ENCODE assay signal across 28 mouse cellular contexts in genomic region chr2:20831608-20832406, GRCm38 (mm10).
DNase-seq lines count a peak whose midpoint lies in the region; ATAC-seq and TF ChIP-seq lines count a peak whose summit lies in the region.
"Had no signal": no experiment of that assay in that cellular context is flagged by ENCODE, and none has a peak within 500 bp of the region (broad histone marks: within the 10 kb centered on the region; RNA-seq: fewer than 3 reads in every experiment).

No protein-coding gene starts in this region.

- H3K36me3 ChIP-seq in kidney, postnatal 0 days (ENCODE audit: insufficient read depth, low read length), result no peaks in the 10 kb centered on the region
- H3K36me3 ChIP-seq in embryonic facial prominence, embryonic 10.5 days (replicated peaks), result no peaks in the 10 kb centered on the region
- no peaks in the 10 kb centered on the region for H3K36me3 ChIP-seq in limb, embryonic 10.5 days
- no peaks in the 10 kb centered on the region for H3K36me3 ChIP-seq in limb, embryonic 14.5 days (ENCODE audit: control insufficient read depth, insufficient read depth, low read length)
- H3K36me3 ChIP-seq: embryonic facial prominence, embryonic 12.5 days; forebrain, embryonic 12.5 days; G1E; heart, embryonic 12.5 days; heart, embryonic 15.5 days had no signal

- no peaks in the 10 kb centered on the region for H3K27me3 ChIP-seq in kidney, postnatal 0 days (ENCODE audit: insufficient read depth, low read length)
- no peaks in the 10 kb centered on the region for H3K27me3 ChIP-seq in embryonic facial prominence, embryonic 10.5 days (replicated peaks; ENCODE audit: low read depth, poor library complexity, severe bottlenecking)
- no peaks in the 10 kb centered on the region for H3K27me3 ChIP-seq in limb, embryonic 10.5 days (ENCODE audit: low read depth, poor library complexity, severe bottlenecking)
- no peaks in the 10 kb centered on the region for H3K27me3 ChIP-seq in limb, embryonic 14.5 days (ENCODE audit: control insufficient read depth, insufficient read depth, low read length)
- H3K27me3 ChIP-seq: CH12.LX; embryonic facial prominence, embryonic 12.5 days; forebrain, embryonic 12.5 days; heart, embryonic 12.5 days; heart, embryonic 15.5 days; Patski had no signal

- WGBS in kidney, postnatal 0 days, result 67% methylated on average over 3 of the region's 3 CpGs
- WGBS in embryonic facial prominence, embryonic 10.5 days, result 82% methylated on average over 3 of the region's 3 CpGs
- 85% methylated on average over 3 of the region's 3 CpGs for WGBS in limb, embryonic 10.5 days
- 27% methylated on average over 3 of the region's 3 CpGs for WGBS in limb, embryonic 14.5 days

- H3K9me3 ChIP-seq in kidney, postnatal 0 days (replicated peaks; ENCODE audit: low read length), result no peaks in the 10 kb centered on the region
- no peaks in the 10 kb centered on the region for H3K9me3 ChIP-seq in embryonic facial prominence, embryonic 10.5 days
- H3K9me3 ChIP-seq in limb, embryonic 10.5 days (replicated peaks), result no peaks in the 10 kb centered on the region
- no peaks in the 10 kb centered on the region for H3K9me3 ChIP-seq in limb, embryonic 14.5 days (ENCODE audit: control insufficient read depth, low read length)
- H3K9me3 ChIP-seq: embryonic facial prominence, embryonic 12.5 days; forebrain, embryonic 12.5 days; G1E; heart, embryonic 12.5 days; heart, embryonic 15.5 days had no signal

- DNase-seq in kidney, postnatal 0 days (ENCODE audit: low spot score), result peak; percentile 46
- no peak for DNase-seq in kidney, adult 9 months
- peak; percentile 11 for DNase-seq in embryonic facial prominence, embryonic 10.5 days (ENCODE audit: low spot score)
- DNase-seq in limb, embryonic 10.5 days (ENCODE audit: low spot score), result peak; percentile 17
- DNase-seq in limb, embryonic 14.5 days (ENCODE audit: low spot score), result peak; percentile 60
- DNase-seq in retina, postnatal 1 day, result no peak
- no peak for DNase-seq in adrenal gland, postnatal 25 days
- DNase-seq: adrenal gland, postnatal 10 days; B cell, adult 2 months; cerebellum, adult 11 months; cerebellum, adult 8-10 months; cerebellum, postnatal 14 days; gastrocnemius, postnatal 10 days; heart, adult 18-20 months; heart, postnatal 14 days; heart, postnatal 4 days had no signal

- TF ChIP-seq POLR2A in limb, embryonic 14.5 days (IDR thresholded peaks at IDR 0.05; ENCODE audit: borderline replicate concordance, extremely low read depth, insufficient read depth, insufficient read length), result no peak

- no peak overlapping the region for H3K4me2 ChIP-seq in kidney, postnatal 0 days (ENCODE audit: low read length)
- no peak overlapping the region for H3K4me2 ChIP-seq in limb, embryonic 14.5 days (replicated peaks; ENCODE audit: low read depth, low read length, severe bottlenecking)
- H3K4me2 ChIP-seq: embryonic facial prominence, embryonic 12.5 days; forebrain, embryonic 12.5 days; heart, embryonic 12.5 days; heart, embryonic 15.5 days; hindbrain, embryonic 14.5 days had no signal

- no peak overlapping the region for H3K27ac ChIP-seq in kidney, postnatal 0 days
- H3K27ac ChIP-seq in embryonic facial prominence, embryonic 10.5 days (replicated peaks), result no peak overlapping the region
- no peak overlapping the region for H3K27ac ChIP-seq in limb, embryonic 10.5 days
- no peak overlapping the region for H3K27ac ChIP-seq in limb, embryonic 14.5 days (replicated peaks; ENCODE audit: low read depth, low read length)
- H3K27ac ChIP-seq: embryonic facial prominence, embryonic 12.5 days; forebrain, embryonic 12.5 days; heart, embryonic 15.5 days; hindbrain, embryonic 14.5 days; hindbrain, postnatal 0 days had no signal

- no peak for ATAC-seq in kidney, postnatal 0 days (replicated peaks; ENCODE audit: low FRiP score, low read depth)
- ATAC-seq in limb, embryonic 14.5 days (ENCODE audit: low FRiP score, low read depth), result peak; percentile 87
- ATAC-seq: forebrain, embryonic 16.5 days; hindbrain, postnatal 0 days; inflammation-experienced regulatory T-cells, adult 6 months; Patski had no signal

- H3K4me1 ChIP-seq in kidney, postnatal 0 days (replicated peaks; ENCODE audit: insufficient read depth, low read length), result no peaks in the 10 kb centered on the region
- no peaks in the 10 kb centered on the region for H3K4me1 ChIP-seq in embryonic facial prominence, embryonic 10.5 days
- H3K4me1 ChIP-seq in limb, embryonic 10.5 days, result 0 out of 2 replicates have a peak, but pooled peaks cover 3% of the 10 kb centered on the region
- H3K4me1 ChIP-seq in limb, embryonic 14.5 days (ENCODE audit: control insufficient read depth, insufficient read depth, low read length), result no peaks in the 10 kb centered on the region
- H3K4me1 ChIP-seq: embryonic facial prominence, embryonic 12.5 days; forebrain, embryonic 12.5 days; heart, embryonic 12.5 days; heart, embryonic 15.5 days had no signal

- H3K9ac ChIP-seq in kidney, postnatal 0 days (ENCODE audit: low read depth, low read length), result no peak overlapping the region
- no peak overlapping the region for H3K9ac ChIP-seq in limb, embryonic 14.5 days (ENCODE audit: low read depth, low read length, severe bottlenecking)
- H3K9ac ChIP-seq: embryonic facial prominence, embryonic 12.5 days; forebrain, embryonic 12.5 days; heart, embryonic 12.5 days; heart, embryonic 15.5 days; hindbrain, embryonic 14.5 days had no signal

- no peak for TF ChIP-seq CTCF in kidney, postnatal 0 days (IDR thresholded peaks at IDR 0.05; ENCODE audit: low read depth)

- no peak overlapping the region for H3K4me3 ChIP-seq in kidney, postnatal 0 days (replicated peaks; ENCODE audit: low read depth, low read length)
- H3K4me3 ChIP-seq in embryonic facial prominence, embryonic 10.5 days, result no peak overlapping the region
- no peak overlapping the region for H3K4me3 ChIP-seq in limb, embryonic 10.5 days
- H3K4me3 ChIP-seq in limb, embryonic 14.5 days (replicated peaks; ENCODE audit: low read length), result no peak overlapping the region
- H3K4me3 ChIP-seq: embryonic facial prominence, embryonic 12.5 days; erythroblast, embryonic 14.5 days; forebrain, embryonic 12.5 days; heart, embryonic 12.5 days; heart, embryonic 15.5 days had no signal

Comparison
In these comparisons a context has a peak if more than half of its experiments do, and no peak if none do; other contexts are left out.
1. DNase-seq: peak in kidney, postnatal 0 days (single experiment), embryonic facial prominence, embryonic 10.5 days (single experiment), limb, embryonic 10.5 days (single experiment) and limb, embryonic 14.5 days (single experiment); none in kidney, adult 9 months (single experiment), retina, postnatal 1 day (single experiment) and adrenal gland, postnatal 25 days (single experiment).